17 mouse cellular contexts compared by ENCODE assay signal in the genomic region with DNA sequence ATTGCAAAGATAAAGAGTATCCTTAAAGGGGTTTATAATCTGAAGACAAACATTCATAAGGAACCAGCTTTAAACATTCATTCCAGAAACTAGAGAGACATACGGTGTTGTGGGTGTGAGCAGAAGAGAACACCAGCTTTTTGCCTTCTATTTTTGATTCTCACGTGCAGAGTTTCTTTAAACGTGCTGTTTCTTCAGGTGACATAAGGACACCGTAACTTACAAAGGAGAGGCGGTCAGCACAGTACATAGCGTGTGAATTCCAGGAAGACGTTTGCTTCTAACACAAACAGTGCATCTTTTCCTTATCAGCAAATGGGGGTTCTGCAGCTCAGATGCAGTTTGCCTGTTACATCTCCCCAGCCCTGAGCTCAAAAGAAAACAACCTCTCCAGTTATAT.
DNase-seq lines count a peak whose midpoint lies in the region; ATAC-seq and TF ChIP-seq lines count a peak whose summit lies in the region.
"Had no signal": no experiment of that assay in that cellular context is flagged by ENCODE, and none has a peak within 500 bp of the region (broad histone marks: within the 10 kb centered on the region; RNA-seq: fewer than 3 reads in every experiment).

No protein-coding gene starts in this region.

- no peak for ATAC-seq in heart, embryonic 12.5 days (ENCODE audit: insufficient number of reproducible peaks, low FRiP score)
- ATAC-seq: forebrain, postnatal 0 days; inflammation-experienced regulatory T-cells, adult 6 months; liver, embryonic 12.5 days; midbrain, embryonic 15.5 days had no signal

- peaks cover 6% of the 10 kb centered on the region for H3K4me1 ChIP-seq in heart, embryonic 12.5 days (replicated peaks)
- H3K4me1 ChIP-seq in thymus, adult 2 months (replicated peaks; ENCODE audit: control insufficient read depth, insufficient read depth, low read length): no peaks in the 10 kb centered on the region
- H3K4me1 ChIP-seq: liver, embryonic 12.5 days; lung, embryonic 15.5 days; midbrain, embryonic 15.5 days had no signal

- 26% methylated on average over 7 of the region's 7 CpGs for WGBS in heart, embryonic 12.5 days
- WGBS in thymus, adult 2 months: 64% methylated on average over 7 of the region's 7 CpGs

- H3K4me2 ChIP-seq in heart, embryonic 12.5 days: peak overlapping the region; percentile 41
- H3K4me2 ChIP-seq: liver, embryonic 12.5 days; lung, embryonic 15.5 days; midbrain, embryonic 15.5 days had no signal

- TF ChIP-seq POLR2A in thymus, adult 2 months (IDR thresholded peaks at IDR 0.05; ENCODE audit: control insufficient read depth, extremely low read depth, insufficient read depth, low read length, poor library complexity): no peak

- no peaks in the 10 kb centered on the region for H3K27me3 ChIP-seq in heart, embryonic 12.5 days (replicated peaks)
- no peaks in the 10 kb centered on the region for H3K27me3 ChIP-seq in thymus, adult 2 months (ENCODE audit: control insufficient read depth, insufficient read depth, low read length)
- H3K27me3 ChIP-seq: liver, embryonic 12.5 days; lung, embryonic 15.5 days; midbrain, embryonic 15.5 days had no signal

- no peak overlapping the region for H3K27ac ChIP-seq in heart, embryonic 12.5 days (ENCODE audit: poor library complexity, severe bottlenecking)
- H3K27ac ChIP-seq in left cerebral cortex, adult 2 months: peak overlapping the region; percentile 49
- H3K27ac ChIP-seq in gastrocnemius, adult 2 months: no peak overlapping the region
- no peak overlapping the region for H3K27ac ChIP-seq in thymus, adult 2 months (ENCODE audit: control insufficient read depth, insufficient read depth, low read length)
- H3K27ac ChIP-seq: liver, embryonic 12.5 days; lung, embryonic 15.5 days; midbrain, embryonic 15.5 days had no signal

- H3K9me3 ChIP-seq in heart, embryonic 12.5 days (replicated peaks): no peaks in the 10 kb centered on the region
- H3K9me3 ChIP-seq: liver, embryonic 12.5 days; lung, embryonic 15.5 days; midbrain, embryonic 15.5 days had no signal

- H3K36me3 ChIP-seq in heart, embryonic 12.5 days: no peaks in the 10 kb centered on the region
- H3K36me3 ChIP-seq in thymus, adult 2 months (ENCODE audit: control insufficient read depth, insufficient read depth, low read length): no peaks in the 10 kb centered on the region
- H3K36me3 ChIP-seq: liver, embryonic 12.5 days; lung, embryonic 15.5 days; midbrain, embryonic 15.5 days had no signal

- intact Hi-C loops in heart, postnatal 14 days (cut with DNase I): no loop called here
- intact Hi-C loops in left cerebral cortex, adult 2 months (cut with DNase I): loop anchor here (5.0 kb wide), 1 partner anchor 83 kb away; no protein-coding TSS in a partner anchor
- intact Hi-C loops in gastrocnemius, adult 2 months (cut with DNase I): no loop called here

- H3K9ac ChIP-seq in heart, embryonic 12.5 days: no peak overlapping the region
- H3K9ac ChIP-seq: forebrain, postnatal 0 days; liver, embryonic 12.5 days; lung, embryonic 15.5 days; midbrain, embryonic 15.5 days had no signal

- DNase-seq in heart, postnatal 14 days: no peak
- peak; percentile 4 to 31 for DNase-seq in layer of hippocampus, adult 18-20 months (ENCODE audit: low spot score in 2 of 2)
- DNase-seq in layer of hippocampus, adult 8-10 months (ENCODE audit: low spot score in 2 of 2): no peak
- no peak for DNase-seq in left cerebral cortex, adult 2 months (ENCODE audit: extremely low spot score in 1 of 2, low spot score in 2 of 2)
- peak; percentile 83 for DNase-seq in telencephalon, adult 2 months (ENCODE audit: low read depth, low spot score)
- no peak for DNase-seq in gastrocnemius, adult 2 months
- no peak for DNase-seq in thymus, adult 2 months
- DNase-seq: adrenal gland, postnatal 36 days; cerebellum, postnatal 25 days; forebrain, postnatal 0 days; kidney, postnatal 14 days; thymus, postnatal 14 days had no signal

- H3K4me3 ChIP-seq in heart, embryonic 12.5 days: no peak overlapping the region
- H3K4me3 ChIP-seq in left cerebral cortex, adult 2 months: no peak overlapping the region
- no peak overlapping the region for H3K4me3 ChIP-seq in gastrocnemius, adult 2 months
- H3K4me3 ChIP-seq in thymus, adult 2 months (ENCODE audit: control insufficient read depth, insufficient read depth, low read length): no peak overlapping the region
- H3K4me3 ChIP-seq: liver, embryonic 12.5 days; lung, embryonic 15.5 days; midbrain, embryonic 15.5 days had no signal

- TF ChIP-seq CTCF in left cerebral cortex, adult 2 months (IDR thresholded peaks at IDR 0.05): no peak
- TF ChIP-seq CTCF in gastrocnemius, adult 2 months (IDR thresholded peaks at IDR 0.05): no peak
- no peak for TF ChIP-seq CTCF in thymus, adult 2 months (IDR thresholded peaks at IDR 0.05; ENCODE audit: borderline replicate concordance, control insufficient read depth, extremely low read depth, insufficient read depth, low read length, poor library complexity)

Comparison
In these comparisons a context has a peak if more than half of its experiments do, and no peak if none do; other contexts are left out.
1. DNase-seq: peak in layer of hippocampus, adult 18-20 months (2 of 2) and telencephalon, adult 2 months (single experiment); none in heart, postnatal 14 days (0 of 2), layer of hippocampus, adult 8-10 months (0 of 2), left cerebral cortex, adult 2 months (0 of 2), gastrocnemius, adult 2 months (single experiment) and thymus, adult 2 months (single experiment).